Mouse (Mus musculus) naive thymus-derived CD4-positive, alpha-beta T cell, adult 5 months (primary cell): ENCODE results near the gene Smim23. TPM values are rescaled to one million over a fixed set of nuclear protein-coding genes. Genes with fewer than 3 reads are reported as not detected.

Experiments used
- polyA plus RNA-seq: library from polyadenylated mRNA; unstranded; fragments of 100-300 nt; shearing (Covaris generic); gene quantifications from one replicate; pipeline ENCODE4 v1.2.1, GENCODE M21; 2017

Gene Smim23
- polyA plus RNA-seq, result not detected

GRCm38 (mm10) chr11:32824505-32824904 lies at the start of gene Smim23:
Smim23 (minus strand) TSS chr11:32824605.

Other genes starting within 250 kb of the Smim23 start
- gene Fbxw11, start 181.9 kb downstream of the Smim23 start, polyA plus RNA-seq, result 64.5 TPM